Mouse (Mus musculus): ENCODE measurements around the gene Ifnlr1. TPM values are rescaled to one million over a fixed set of nuclear protein-coding genes. Genes with fewer than 3 reads are reported as not detected.
A peak's percentile ranks its signal among the peaks of the same experiment; 100 is the strongest.
"Not testable (repeated sequence)": the region's sequence is repeated elsewhere in the genome, so short reads cannot be mapped to it uniquely, and the experiment has no call there.

The Ifnlr1 gene
- total RNA-seq, 2 experiments from 2014 or later = 3.1 to 3.5 TPM

- intact Hi-C loops (cut with DNase I) = loop anchor here (5.0 kb wide), 1 partner anchor 86 kb away; no protein-coding TSS in a partner anchor
- DNase-seq = no peak
Measured at GRCm38 (mm10) chr4:135681789-135682188, 4.3 kb upstream of the Ifnlr1 start.

- peak in 1 of 2 experiments; percentile 34 for DNase-seq
- intact Hi-C loops (cut with DNase I) = loop anchor here (1.0 to 5.0 kb wide), 2 partner anchors 26 to 84 kb away; no protein-coding TSS in a partner anchor
Measured at GRCm38 (mm10) chr4:135683553-135683952, 2.5 kb upstream of the Ifnlr1 start.

GRCm38 (mm10) chr4:135684731-135685130 is 1.4 kb upstream of the Ifnlr1 start:
- intact Hi-C loops (cut with DNase I) = loop anchor here (5.0 kb wide), 1 partner anchor 83 kb away; no protein-coding TSS in a partner anchor
- no peak for DNase-seq

GRCm38 (mm10) chr4:135686568-135686953 is 474 bp downstream of the Ifnlr1 start:
- peak in 1 of 2 experiments; percentile 27 for DNase-seq
- intact Hi-C loops (cut with DNase I) = no loop called here

- DNase-seq = no peak
- intact Hi-C loops (cut with DNase I) = no loop called here
Measured at GRCm38 (mm10) chr4:135689797-135690196, 3.7 kb downstream of the Ifnlr1 start.

- intact Hi-C loops (cut with DNase I) = no loop called here
- no peak for DNase-seq
Measured at GRCm38 (mm10) chr4:135690241-135690640, 4.2 kb downstream of the Ifnlr1 start.

GRCm38 (mm10) chr4:135692916-135693315 is 6.8 kb downstream of the Ifnlr1 start:
- intact Hi-C loops (cut with DNase I) = no loop called here
- no peak for DNase-seq

- intact Hi-C loops (cut with DNase I) = no loop called here
- no peak for DNase-seq
Measured at GRCm38 (mm10) chr4:135698498-135698897, 12.4 kb downstream of the Ifnlr1 start.

GRCm38 (mm10) chr4:135703497-135703896 is 17.4 kb downstream of the Ifnlr1 start:
- intact Hi-C loops (cut with DNase I) = loop anchor here (10.0 kb wide), 1 partner anchor 221 kb away; the partner anchor contains the start of gene Fuca1
- DNase-seq = no peak

GRCm38 (mm10) chr4:135704016-135704415 is 17.9 kb downstream of the Ifnlr1 start:
- no peak for DNase-seq
- intact Hi-C loops (cut with DNase I) = loop anchor here (10.0 kb wide), 1 partner anchor 221 kb away; the partner anchor contains the start of gene Fuca1

- no peak for DNase-seq
- intact Hi-C loops (cut with DNase I) = loop anchor here (5.0 to 10.0 kb wide), 2 partner anchors 171 to 219 kb away; partner anchors contain the start of gene Fuca1
Measured at GRCm38 (mm10) chr4:135706045-135706444, 20.0 kb downstream of the Ifnlr1 start.

- intact Hi-C loops (cut with DNase I) = loop anchor here (1.0 to 10.0 kb wide), 4 partner anchors 26 to 216 kb away; partner anchors contain the start of genes Fuca1 and Myom3
- DNase-seq = peak; percentile 81 to 86
Measured at GRCm38 (mm10) chr4:135709072-135709564, 23.0 kb downstream of the Ifnlr1 start.

- no peak for DNase-seq
- intact Hi-C loops (cut with DNase I) = loop anchor here (1.0 to 10.0 kb wide), 4 partner anchors 26 to 215 kb away; partner anchors contain the start of genes Fuca1 and Myom3
Measured at GRCm38 (mm10) chr4:135709621-135710020, 23.5 kb downstream of the Ifnlr1 start.

- no peak for DNase-seq
- intact Hi-C loops (cut with DNase I) = no loop called here
Measured at GRCm38 (mm10) chr4:135710392-135710791, 24.3 kb downstream of the Ifnlr1 start.

- intact Hi-C loops (cut with DNase I) = no loop called here
Measured at GRCm38 (mm10) chr4:135714776-135715175, 28.7 kb downstream of the Ifnlr1 start.

GRCm38 (mm10) chr4:135716438-135716837 is 30.4 kb downstream of the Ifnlr1 start:
- intact Hi-C loops (cut with DNase I); DNase-seq: not testable (repeated sequence)

More at GRCm38 (mm10) chr4:135714776-135715175, 28.7 kb downstream of the Ifnlr1 start:
- DNase-seq = no peak

GRCm38 (mm10) chr4:135722540-135723290 is 36.6 kb downstream of the Ifnlr1 start:
- intact Hi-C loops (cut with DNase I) = no loop called here
- no peak for DNase-seq

- intact Hi-C loops (cut with DNase I) = no loop called here
- peak in 1 of 2 experiments; percentile 25 for DNase-seq
Measured at GRCm38 (mm10) chr4:135726416-135726815, 40.3 kb downstream of the Ifnlr1 start.

- intact Hi-C loops (cut with DNase I) = no loop called here
- no peak for DNase-seq
Measured at GRCm38 (mm10) chr4:135727817-135728216, 41.7 kb downstream of the Ifnlr1 start, which contains the start of gene Il22ra1. Il22ra1 (plus strand) TSS chr4:135728172.

GRCm38 (mm10) chr4:135730204-135730603 is 44.1 kb downstream of the Ifnlr1 start:
- intact Hi-C loops (cut with DNase I) = loop anchor here (2.0 kb wide), 1 partner anchor 33 kb away; no protein-coding TSS in a partner anchor
- no peak for DNase-seq

- intact Hi-C loops (cut with DNase I) = loop anchor here (2.0 kb wide), 1 partner anchor 32 kb away; no protein-coding TSS in a partner anchor
- DNase-seq = no peak
Measured at GRCm38 (mm10) chr4:135730951-135731350, 44.9 kb downstream of the Ifnlr1 start.

Measured in heart, postnatal 36 days (tissue).